Mouse (Mus musculus) hindlimb bud, embryonic 11.5 days (tissue): ENCODE measurements around the gene Tpp1.
"Not testable (repeated sequence)": the region's sequence is repeated elsewhere in the genome, so short reads cannot be mapped to it uniquely, and the experiment has no call there.

ENCODE experiments used
- DNase-seq: peaks from one replicate; pipeline ENCODE4 v3.0.0-alpha.2; 2012; ENCODE audit warnings: low read depth, low spot score; ENCODE audit errors: extremely low spot score

Gene Tpp1

GRCm38 (mm10) chr7:105762517-105763270, 10.7 kb upstream of the Tpp1 start:
- no peak for DNase-seq

- no peak for DNase-seq
Measured at GRCm38 (mm10) chr7:105761813-105762484, 9.9 kb upstream of the Tpp1 start.

- no peak for DNase-seq
Measured at GRCm38 (mm10) chr7:105753281-105753680, 1.2 kb upstream of the Tpp1 start.

GRCm38 (mm10) chr7:105752716-105753115, 681 bp upstream of the Tpp1 start:
- DNase-seq, result no peak

GRCm38 (mm10) chr7:105747776-105748175, 4.3 kb downstream of the Tpp1 start:
- DNase-seq, result no peak

GRCm38 (mm10) chr7:105743926-105744590, 8.0 kb downstream of the Tpp1 start, which contains the start of gene Taf10:
Gene Taf10, minus strand, starts transcription at chr7:105744361.
- DNase-seq, result no peak

- DNase-seq, result not testable (repeated sequence)
Measured at GRCm38 (mm10) chr7:105743246-105743925, 8.6 kb downstream of the Tpp1 start.

GRCm38 (mm10) chr7:105742539-105743215, 9.4 kb downstream of the Tpp1 start:
- DNase-seq, result not testable (repeated sequence)

GRCm38 (mm10) chr7:105741978-105742377, 10.1 kb downstream of the Tpp1 start:
- DNase-seq, result no peak

GRCm38 (mm10) chr7:105740851-105741250, 11.2 kb downstream of the Tpp1 start:
- DNase-seq, result no peak

GRCm38 (mm10) chr7:105740089-105740795, 11.8 kb downstream of the Tpp1 start:
- DNase-seq, result no peak

- DNase-seq, result no peak
Measured at GRCm38 (mm10) chr7:105738948-105739347, 13.1 kb downstream of the Tpp1 start.

GRCm38 (mm10) chr7:105738286-105738685, 13.7 kb downstream of the Tpp1 start:
- no peak for DNase-seq

GRCm38 (mm10) chr7:105737648-105738047, 14.4 kb downstream of the Tpp1 start:
- DNase-seq, result no peak

GRCm38 (mm10) chr7:105736911-105737521, 15.0 kb downstream of the Tpp1 start, which contains the start of gene Rrp8:
Gene Rrp8, minus strand, starts transcription at chr7:105737385.
- no peak for DNase-seq

- no peak for DNase-seq
Measured at GRCm38 (mm10) chr7:105736264-105736901, 15.7 kb downstream of the Tpp1 start, which contains the start of gene Ilk. Gene Ilk, plus strand, starts transcription at chr7:105736592.

GRCm38 (mm10) chr7:105735464-105735863, 16.6 kb downstream of the Tpp1 start:
- DNase-seq, result not testable (repeated sequence)

- DNase-seq, result no peak
Measured at GRCm38 (mm10) chr7:105734826-105735225, 17.2 kb downstream of the Tpp1 start.

GRCm38 (mm10) chr7:105733836-105734235, 18.2 kb downstream of the Tpp1 start:
- DNase-seq, result no peak
